Mouse (Mus musculus): ENCODE results near the gene Gopc.

- TF ChIP-seq POLR2A (IDR thresholded peaks at IDR 0.05; ENCODE audit: borderline replicate concordance, insufficient read depth, low read length): no peak
- TF ChIP-seq CTCF (IDR thresholded peaks at IDR 0.05; ENCODE audit: borderline replicate concordance, insufficient read depth, low read depth, low read length): no peak
Measured at GRCm38 (mm10) chr10:52353184-52353583, 28.7 kb downstream of the Gopc start.
